Mouse (Mus musculus) heart, adult 2 months (tissue): Measurements from ENCODE around the gene Kcnv2. TPM values are rescaled to one million over a fixed set of nuclear protein-coding genes. Genes with fewer than 3 reads are reported as not detected.
A peak's percentile ranks its signal among the peaks of the same experiment; 100 is the strongest.

Experiments used
- DNase-seq, 2 experiments: peaks; one replicate each; pipeline ENCODE4 v3.0.0; 2021
- H3K27ac ChIP-seq: fragments of 200-600 bp; 2 replicates; pipeline ENCODE4 v1.8.1; 2022
- H3K27me3 ChIP-seq: fragments of 200-500 bp; 2 replicates; pipeline ENCODE4 v1.6.1; 2012; ENCODE audit warnings: mild to moderate bottlenecking, low read length, inconsistent platforms, mixed read lengths; ENCODE audit not compliant: control insufficient read depth, insufficient read depth
- H3K36me3 ChIP-seq: fragments of 200-500 bp; 2 replicates; pipeline ENCODE4 v1.6.1; 2012; ENCODE audit warnings: low read length, inconsistent platforms; ENCODE audit not compliant: control insufficient read depth, insufficient read depth
- H3K4me1 ChIP-seq: fragments of 200-500 bp; 2 replicates; pipeline ENCODE4 v1.6.1; 2011; ENCODE audit warnings: low read length; ENCODE audit not compliant: control insufficient read depth, insufficient read depth
- H3K4me3 ChIP-seq: fragments of 200-600 bp; 2 replicates; pipeline ENCODE4 v1.8.1; 2022
- H3K79me2 ChIP-seq: fragments of 200-500 bp; replicated peaks from 2 replicates; pipeline ENCODE4 v1.6.1; 2012; ENCODE audit warnings: mild to moderate bottlenecking, inconsistent platforms, low read length, moderate library complexity, mixed read lengths; ENCODE audit not compliant: control insufficient read depth, insufficient read depth
- H3K9ac ChIP-seq: fragments of 200-500 bp; 2 replicates; pipeline ENCODE4 v1.6.1; 2012; ENCODE audit warnings: low read depth, mild to moderate bottlenecking, control low read depth, inconsistent platforms, low read length, mixed read lengths
- CTCF ChIP-seq: fragments of 200-600 bp; IDR thresholded peaks from 2 replicates; pipeline ENCODE4 v1.8.1; 2022; ENCODE audit warnings: antibody characterized with exemption, mild to moderate bottlenecking, moderate library complexity
- EP300 ChIP-seq: fragments of 200-500 bp; IDR thresholded peaks from 2 replicates; pipeline ENCODE4 v1.6.1; 2011; ENCODE audit warnings: low read depth, low read length, control low read depth; ENCODE audit not compliant: insufficient read depth
- POLR2A ChIP-seq: fragments of 200-500 bp; IDR thresholded peaks from 2 replicates; pipeline ENCODE4 v1.6.1; 2011; ENCODE audit warnings: mild to moderate bottlenecking, low read depth, low read length, control low read depth; ENCODE audit not compliant: insufficient read depth
- WGBS: fragments of 180-500 bp; shearing (Covaris S2); methylation state at CpG from one replicate; pipeline ENCODE4 v1.1.7; 2018; 5-methylcytosine and 5-hydroxymethylcytosine counted together
- intact Hi-C: fragments of 180-260 bp; cut with DNase I; formaldehyde crosslinking; loops from one replicate; pipeline ENCODE4 v1.15.1; 2025
- polyA plus RNA-seq: library from polyadenylated mRNA; depleted of rRNA; stranded (reverse); fragments of >200 nt; gene quantifications from 2 replicates; pipeline ENCODE4 v1.2.3, GENCODE M21; 2012
- total RNA-seq, 2 experiments: library from RNA; stranded (reverse); gene quantifications; 2 replicates each; pipeline ENCODE4 v1.2.3; 2021

The Kcnv2 gene
- total and polyA plus RNA-seq, 3 experiments = 2.2 to 5.4 (median 4.2) TPM

- Histone ChIP-seq H3K79me2 (no peaks in the 10 kb centered on the region), H3K36me3 (no peaks in the 10 kb centered on the region), H3K27ac (no peak overlapping the region), H3K4me1 (no peaks in the 10 kb centered on the region), H3K27me3 (no peaks in the 10 kb centered on the region), H3K4me3 (no peak overlapping the region), H3K9ac (no peak overlapping the region)
- no peak for DNase-seq
- 71% methylated on average over 6 of the region's 6 CpGs for WGBS
- intact Hi-C loops = no loop called here
- TF ChIP-seq CTCF (no peak), EP300 (no peak), POLR2A (no peak)
Observed at GRCm38 (mm10) chr19:27325558-27325957, 3.2 kb downstream of the Kcnv2 start.

- TF ChIP-seq POLR2A (no peak), EP300 (no peak), CTCF (no peak)
Observed at GRCm38 (mm10) chr19:27327569-27327968, 5.2 kb downstream of the Kcnv2 start.

GRCm38 (mm10) chr19:27328166-27328565, 5.8 kb downstream of the Kcnv2 start:
- 78% methylated on average over 3 of the region's 3 CpGs for WGBS
- Histone ChIP-seq H3K27ac (no peak overlapping the region), H3K4me3 (no peak overlapping the region), H3K27me3 (no peaks in the 10 kb centered on the region), H3K9ac (no peak overlapping the region), H3K79me2 (no peaks in the 10 kb centered on the region), H3K36me3 (no peaks in the 10 kb centered on the region), H3K4me1 (no peaks in the 10 kb centered on the region)
- no peak for TF ChIP-seq EP300
- TF ChIP-seq CTCF = no peak
- no peak for TF ChIP-seq POLR2A
- DNase-seq = no peak
- intact Hi-C loops = no loop called here

More at GRCm38 (mm10) chr19:27327569-27327968, 5.2 kb downstream of the Kcnv2 start:
- WGBS = 95% methylated on average over 6 of the region's 6 CpGs
- no peak overlapping the region for H3K4me3 ChIP-seq
- no peaks in the 10 kb centered on the region for H3K79me2 ChIP-seq
- no peak overlapping the region for H3K27ac ChIP-seq
- intact Hi-C loops = no loop called here
- no peaks in the 10 kb centered on the region for H3K27me3 ChIP-seq
- H3K9ac ChIP-seq = no peak overlapping the region
- no peaks in the 10 kb centered on the region for H3K36me3 ChIP-seq
- no peak for DNase-seq
- no peaks in the 10 kb centered on the region for H3K4me1 ChIP-seq

GRCm38 (mm10) chr19:27328644-27329043, 6.3 kb downstream of the Kcnv2 start:
- H3K27me3 ChIP-seq = no peaks in the 10 kb centered on the region
- WGBS = 81% methylated on average over 4 of the region's 4 CpGs
- H3K79me2 ChIP-seq = no peaks in the 10 kb centered on the region
- no peak for DNase-seq
- TF ChIP-seq CTCF = no peak
- no peak for TF ChIP-seq EP300
- no peak overlapping the region for H3K4me3 ChIP-seq
- no peak overlapping the region for H3K27ac ChIP-seq
- intact Hi-C loops = no loop called here
- no peaks in the 10 kb centered on the region for H3K4me1 ChIP-seq
- H3K36me3 ChIP-seq = no peaks in the 10 kb centered on the region
- no peak overlapping the region for H3K9ac ChIP-seq

GRCm38 (mm10) chr19:27332207-27332794, 9.9 kb downstream of the Kcnv2 start:
- intact Hi-C loops = loop anchor here (5.0 to 10.0 kb wide), 2 partner anchors 205 to 518 kb away; no protein-coding TSS in a partner anchor
- peaks cover 1% of the 10 kb centered on the region; the same call in 1 of the 2 replicates for H3K4me1 ChIP-seq
- H3K27ac ChIP-seq = no peak overlapping the region
- TF ChIP-seq POLR2A (no peak), CTCF (peak; percentile 54), EP300 (0 out of 2 replicates have a peak, but pooled peaks have one; percentile 39)
- no peaks in the 10 kb centered on the region for H3K36me3 ChIP-seq
- no peak overlapping the region for H3K9ac ChIP-seq
- no peak for DNase-seq
- no peaks in the 10 kb centered on the region for H3K79me2 ChIP-seq
- 68% methylated on average over 6 of the region's 6 CpGs for WGBS
- no peaks in the 10 kb centered on the region for H3K27me3 ChIP-seq
- no peak overlapping the region for H3K4me3 ChIP-seq

GRCm38 (mm10) chr19:27336126-27336917, 13.9 kb downstream of the Kcnv2 start:
- 64% methylated on average over 4 of the region's 4 CpGs for WGBS
- no peaks in the 10 kb centered on the region for H3K79me2 ChIP-seq
- H3K9ac ChIP-seq = no peak overlapping the region
- TF ChIP-seq POLR2A (no peak), EP300 (peak; percentile 26; the same call in 1 of the 2 replicates)
- H3K4me1 ChIP-seq = peaks cover 1% of the 10 kb centered on the region; the same call in 1 of the 2 replicates
- peak; percentile 46 to 68 for DNase-seq
- intact Hi-C loops = loop anchor here (10.0 kb wide), 1 partner anchor 522 kb away; no protein-coding TSS in a partner anchor
- no peaks in the 10 kb centered on the region for H3K36me3 ChIP-seq
- H3K27me3 ChIP-seq = no peaks in the 10 kb centered on the region
- no peak overlapping the region for H3K4me3 ChIP-seq
- peak overlapping the region; percentile 8 for H3K27ac ChIP-seq
